Mouse (Mus musculus): ENCODE results near the gene Tff2. TPM values are rescaled to one million over a fixed set of nuclear protein-coding genes. Genes with fewer than 3 reads are reported as not detected.

Tff2 gene
- polyA plus RNA-seq, 1 experiment from 2014 or later, result not detected

DNA sequence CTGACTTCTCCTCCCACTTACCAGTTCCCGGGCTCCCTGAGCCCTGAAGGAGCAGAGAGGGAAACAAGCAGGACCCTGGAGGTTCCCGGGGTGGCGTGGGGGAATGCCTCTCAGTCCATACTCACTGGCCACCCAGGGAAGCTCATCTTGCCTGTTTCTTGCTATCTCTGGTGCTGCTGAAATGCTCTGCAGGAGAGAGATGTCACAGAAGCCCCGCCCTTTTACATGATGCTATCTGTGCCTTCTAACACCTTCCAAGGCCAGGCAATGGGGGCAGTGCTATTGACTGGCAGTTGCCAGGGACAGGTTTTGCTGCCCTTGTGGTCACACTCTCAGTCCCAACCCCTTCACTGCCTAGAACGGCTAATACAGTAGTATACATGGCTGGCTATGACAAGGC, 45.3 kb downstream of the Tff2 start:
- Histone ChIP-seq H3K36me3 (peaks cover 49% of the 10 kb centered on the region), H3K27me3 (no peaks in the 10 kb centered on the region), H3K9ac (no peak overlapping the region), H3K4me2 (no peak overlapping the region), H3K27ac (no peak overlapping the region), H3K4me3 (no peak overlapping the region), H3K9me3 (no peaks in the 10 kb centered on the region), H3K4me1 (replicated peaks) (peaks cover 4% of the 10 kb centered on the region; the same call in 1 of the 2 replicates)
- WGBS, result 90% methylated on average over 5 of the region's 5 CpGs
- no peak for ATAC-seq (ENCODE audit: low FRiP score)

DNA sequence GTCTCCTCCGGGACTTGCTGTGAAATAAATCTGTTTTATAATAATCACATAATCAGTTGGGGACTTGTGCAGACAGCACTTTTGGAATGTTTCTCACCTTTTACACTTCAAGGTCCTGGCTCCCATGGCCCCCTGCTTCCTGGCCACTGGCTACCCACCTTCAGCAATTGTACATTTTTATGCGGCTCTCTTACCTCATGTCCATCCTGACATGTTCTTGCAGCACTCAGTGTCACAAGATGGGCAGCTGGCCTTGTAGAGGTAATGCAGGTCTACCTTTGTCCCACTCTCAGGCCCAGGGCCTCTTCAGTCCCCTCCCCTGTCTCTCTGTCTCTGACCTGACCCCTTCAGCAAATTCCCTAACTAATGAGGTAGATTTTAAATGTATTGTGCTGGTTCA, 47.2 kb downstream of the Tff2 start:
- no peak overlapping the region for H3K4me2 ChIP-seq
- H3K9me3 ChIP-seq, result no peaks in the 10 kb centered on the region
- H3K4me1 ChIP-seq (replicated peaks), result peaks cover 8% of the 10 kb centered on the region
- WGBS, result 96% methylated on average over 2 of the region's 2 CpGs
- no peaks in the 10 kb centered on the region for H3K27me3 ChIP-seq
- H3K36me3 ChIP-seq, result peaks cover 54% of the 10 kb centered on the region
- no peak overlapping the region for H3K9ac ChIP-seq
- ATAC-seq (ENCODE audit: low FRiP score), result no peak
- H3K4me3 ChIP-seq, result no peak overlapping the region
- no peak overlapping the region for H3K27ac ChIP-seq

DNA sequence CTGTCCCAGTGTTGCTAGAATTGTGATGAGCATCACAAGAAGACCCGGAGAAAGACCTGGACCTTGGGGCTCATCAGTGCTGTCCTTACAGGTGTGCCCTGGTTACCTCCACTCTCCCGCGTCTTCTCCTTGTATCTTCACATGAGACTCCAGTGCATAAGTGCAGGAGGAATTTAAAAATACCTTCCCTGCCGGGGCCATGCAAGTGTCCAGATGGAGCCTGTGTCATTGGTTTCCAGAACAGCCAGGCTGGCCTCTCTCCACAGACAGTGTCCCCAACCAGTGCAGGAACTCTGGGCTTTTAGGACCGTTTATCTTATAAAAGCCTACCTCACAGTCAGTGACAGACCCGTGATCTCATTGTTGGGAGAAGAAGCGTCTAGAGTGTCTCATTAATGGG, 48.5 kb downstream of the Tff2 start:
- H3K4me3 ChIP-seq, result no peak overlapping the region
- H3K36me3 ChIP-seq, result peaks cover 54% of the 10 kb centered on the region
- H3K4me1 ChIP-seq (replicated peaks), result peaks cover 19% of the 10 kb centered on the region
- ATAC-seq (ENCODE audit: low FRiP score), result no peak
- no peak overlapping the region for H3K9ac ChIP-seq
- no peak overlapping the region for H3K4me2 ChIP-seq
- WGBS, result 86% methylated on average over 7 of the region's 7 CpGs
- H3K27me3 ChIP-seq, result no peaks in the 10 kb centered on the region
- H3K27ac ChIP-seq, result no peak overlapping the region
- H3K9me3 ChIP-seq, result no peaks in the 10 kb centered on the region

DNA sequence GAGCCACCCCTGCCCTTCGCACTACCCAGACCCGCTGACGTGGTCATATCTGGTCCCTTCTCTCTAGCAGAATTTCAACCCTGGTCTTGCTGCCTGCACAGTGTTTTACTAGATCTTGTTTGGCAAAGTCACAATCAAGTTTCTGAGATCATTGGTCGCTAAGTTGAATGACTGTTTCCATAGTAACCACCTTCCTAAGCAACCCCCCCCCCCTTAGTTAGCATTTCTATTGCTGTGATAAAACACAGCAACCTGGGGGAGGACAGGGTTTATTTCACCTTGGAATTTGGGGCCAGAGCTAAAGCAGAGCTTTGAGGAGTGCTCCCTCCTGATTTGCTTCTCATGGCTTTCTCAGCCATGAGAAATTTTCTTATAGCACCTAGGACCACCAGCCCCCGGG, 49.3 kb downstream of the Tff2 start:
- Histone ChIP-seq H3K9ac (no peak overlapping the region), H3K36me3 (peaks cover 48% of the 10 kb centered on the region), H3K4me1 (replicated peaks) (peaks cover 27% of the 10 kb centered on the region), H3K4me2 (no peak overlapping the region), H3K27ac (no peak overlapping the region), H3K9me3 (no peaks in the 10 kb centered on the region), H3K27me3 (no peaks in the 10 kb centered on the region), H3K4me3 (no peak overlapping the region)
- 49% methylated on average over 5 of the region's 5 CpGs for WGBS
- no peak for ATAC-seq (ENCODE audit: low FRiP score)

Other genes starting within 250 kb of the Tff2 start
- 0.13 and 0.22 TPM in 2 replicates for gene Glp1r, start 242.5 kb downstream of the Tff2 start, polyA plus RNA-seq (2015; fragmentation: Nextera tagmentation; extraction: Ambion mirVana)
- 0.04 TPM in 1 of 2 replicates, not detected in the other for gene Umodl1, start 189.6 kb downstream of the Tff2 start, polyA plus RNA-seq (2015; fragmentation: Nextera tagmentation; extraction: Ambion mirVana)
- gene Abcg1, start 86.6 kb downstream of the Tff2 start, polyA plus RNA-seq (2015; fragmentation: Nextera tagmentation; extraction: Ambion mirVana), result 19.3 and 21.5 TPM in 2 replicates
- gene Tff3, start 14.6 kb downstream of the Tff2 start, polyA plus RNA-seq (2015; fragmentation: Nextera tagmentation; extraction: Ambion mirVana), result 3.5 and 3.9 TPM in 2 replicates
- not detected in 2 replicates for gene Tff1, start 21.0 kb upstream of the Tff2 start, polyA plus RNA-seq (2015; fragmentation: Nextera tagmentation; extraction: Ambion mirVana)
- gene Tmprss3, start 54.7 kb upstream of the Tff2 start, polyA plus RNA-seq (2015; fragmentation: Nextera tagmentation; extraction: Ambion mirVana), result 0.08 TPM in 1 of 2 replicates, not detected in the other
- 0.30 and 0.38 TPM in 2 replicates for gene Ubash3a, start 63.6 kb upstream of the Tff2 start, polyA plus RNA-seq (2015; fragmentation: Nextera tagmentation; extraction: Ambion mirVana)
- gene Rsph1, start 133.1 kb upstream of the Tff2 start, polyA plus RNA-seq (2015; fragmentation: Nextera tagmentation; extraction: Ambion mirVana), result 5.4 and 9.0 TPM in 2 replicates
- gene Slc37a1, start 142.5 kb upstream of the Tff2 start, polyA plus RNA-seq (2015; fragmentation: Nextera tagmentation; extraction: Ambion mirVana), result 13.2 and 15.5 TPM in 2 replicates
- 36.7 and 37.8 TPM in 2 replicates for gene Pde9a, start 241.9 kb upstream of the Tff2 start, polyA plus RNA-seq (2015; fragmentation: Nextera tagmentation; extraction: Ambion mirVana)